Mouse (Mus musculus) cortical plate, adult 2 months (tissue): ENCODE measurements at regions not wholly inside any gene's neighbourhood (a gene's known extent, or its start where the extent isn't known, plus 50 kb on each side); places are given as distances from the start of the nearest gene placed in this dataset.

Experiments
- CTCF ChIP-seq: fragments of 200-500 bp; IDR thresholded peaks from 2 replicates; pipeline ENCODE4 v1.5.1; 2011; ENCODE audit warnings: mild to moderate bottlenecking, control low read depth, low read length; ENCODE audit not compliant: insufficient read depth; ENCODE audit errors: extremely low read depth
- POLR2A ChIP-seq: fragments of 200-500 bp; IDR thresholded peaks from 2 replicates; pipeline ENCODE4 v1.6.1; 2011; ENCODE audit warnings: mild to moderate bottlenecking, low read length, control low read depth; ENCODE audit not compliant: insufficient read depth; ENCODE audit errors: extremely low read depth

- TF ChIP-seq CTCF (no peak), POLR2A (no peak)
These were observed 158.0 kb downstream of the Efnb1 start for GRCm38 (mm10) chrX:99293967-99294366.
